Mouse (Mus musculus) thymus, adult 18-20 months (tissue): ENCODE measurements around the gene Pax4.

Source experiments
- DNase-seq, 2 experiments: peaks; one replicate each; pipeline ENCODE4 v3.0.0; 2022; ENCODE audit warnings: mixed read lengths in 2 of 2

The Pax4 gene

GRCm38 (mm10) chr6:28431538-28431855 lies 17.7 kb downstream of the Pax4 start:
- DNase-seq = no peak

DNA sequence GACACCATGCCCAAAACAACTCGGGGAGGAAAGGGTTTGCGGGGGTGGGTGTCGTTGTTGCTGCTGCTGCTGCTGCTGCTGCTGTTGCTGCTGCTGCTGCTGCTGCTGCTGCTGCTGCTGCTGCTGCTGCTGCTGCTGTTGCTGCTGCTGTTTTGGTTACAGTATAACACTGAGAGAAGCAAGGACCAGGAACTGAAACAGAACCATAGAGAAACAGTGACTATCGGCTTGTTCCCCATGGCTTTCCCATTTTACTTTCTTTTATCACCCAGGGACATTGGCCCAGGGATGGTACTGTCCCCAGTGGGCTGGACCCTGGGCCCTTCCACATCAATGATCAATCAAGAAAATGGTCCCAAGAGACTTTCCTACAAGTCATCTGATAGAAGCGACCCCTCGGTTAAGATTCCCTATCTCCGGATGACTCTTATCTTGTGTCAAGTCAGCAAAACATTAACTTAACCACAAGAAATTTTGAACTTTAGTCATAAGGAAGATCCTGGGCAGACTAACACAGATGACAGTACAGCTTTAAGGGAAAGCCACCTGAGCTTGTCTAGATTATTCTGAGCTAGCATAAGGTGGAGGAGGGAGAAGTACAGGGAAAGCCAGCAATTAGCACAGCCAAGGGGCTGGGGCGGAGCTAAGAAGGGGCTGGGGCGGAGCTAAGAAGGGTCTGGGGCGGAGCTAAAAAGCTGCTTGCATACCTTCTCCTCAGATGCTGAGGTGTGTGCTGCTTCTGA lies 18.2 kb downstream of the Pax4 start:
- no peak for DNase-seq

DNA sequence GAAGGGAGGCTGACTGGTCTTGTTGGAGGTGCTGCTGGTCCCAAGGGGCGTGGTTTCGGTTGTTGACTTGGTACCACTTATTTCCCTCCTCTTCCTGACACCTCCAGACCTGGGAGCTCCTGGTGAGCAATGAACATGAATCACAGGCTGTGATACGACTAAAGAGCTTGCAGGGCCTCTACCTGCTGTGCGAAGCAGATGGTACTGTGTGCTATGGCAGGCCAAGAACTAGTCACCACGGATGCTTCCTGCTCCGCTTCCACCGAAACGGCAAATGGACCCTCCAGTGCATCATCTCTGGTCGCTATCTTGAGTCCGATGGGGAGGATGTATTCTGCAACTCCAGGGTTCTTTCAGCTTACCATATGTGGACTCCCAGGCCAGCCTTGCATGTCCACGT lies 19.3 kb downstream of the Pax4 start:
- no peak for DNase-seq

DNA sequence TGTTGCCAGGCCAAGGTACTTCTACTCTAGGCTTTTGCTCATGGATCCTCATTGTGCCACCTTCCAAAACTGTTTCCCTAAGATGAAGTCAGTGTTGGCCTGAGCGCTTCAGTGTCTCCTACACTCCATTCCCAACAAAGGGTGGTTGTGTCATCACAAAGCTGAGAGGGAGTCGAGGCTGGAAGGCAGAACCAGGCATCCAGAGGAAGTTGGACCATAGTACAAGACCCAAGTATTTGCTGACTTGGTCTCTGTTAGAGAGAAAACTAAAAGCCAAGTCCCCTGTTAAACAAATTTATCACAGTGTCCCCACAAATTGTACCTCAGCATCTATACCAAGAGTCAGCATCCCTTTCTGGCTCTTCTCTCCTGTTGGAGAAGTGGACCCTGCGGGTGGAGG lies 20.9 kb downstream of the Pax4 start, which contains the start of gene Gcc1:
Gcc1 (minus strand) TSS at position 101 of the 400 bp plus-strand sequence.
- DNase-seq = no peak

DNA sequence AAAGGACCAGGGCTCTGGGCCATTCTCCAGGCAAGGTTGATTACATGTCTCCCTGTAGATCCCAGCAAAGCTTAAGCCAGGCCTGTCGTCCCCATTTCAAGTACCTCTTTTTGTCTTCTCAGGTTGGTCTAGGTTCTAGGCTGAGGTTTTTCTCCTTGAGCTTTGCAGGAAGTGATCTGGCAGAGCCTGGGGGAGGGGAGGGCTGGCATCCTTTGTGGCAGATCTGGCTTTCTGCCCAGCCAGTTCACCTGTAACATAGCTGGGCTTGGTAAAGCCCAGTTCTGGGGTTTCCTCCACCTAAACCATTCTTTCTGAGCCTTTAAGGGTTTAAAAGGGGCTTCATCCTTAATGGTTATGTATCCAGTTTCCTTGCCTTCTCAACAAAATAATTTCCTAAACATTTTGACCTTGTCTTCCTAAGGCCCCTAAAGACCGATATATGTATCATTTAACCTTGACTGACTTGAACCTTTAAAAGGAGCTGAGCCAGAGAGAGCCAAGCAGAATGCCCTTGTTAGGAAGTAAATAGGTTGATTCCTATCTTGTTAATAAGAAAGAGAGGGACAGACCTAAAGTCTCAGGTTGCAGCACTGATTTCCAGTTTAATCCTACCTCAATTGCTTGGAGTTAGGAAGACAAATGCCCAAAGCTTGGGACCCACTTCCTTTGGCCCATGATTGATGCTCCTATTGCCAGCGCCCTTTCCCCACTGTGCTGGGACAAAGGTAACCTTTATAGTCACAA lies 21.9 kb downstream of the Pax4 start, which contains the start of gene Fscn3:
Fscn3 (plus strand) TSS at position 694 of the 744 bp plus-strand sequence.
- peak; percentile 40 to 60 for DNase-seq

DNA sequence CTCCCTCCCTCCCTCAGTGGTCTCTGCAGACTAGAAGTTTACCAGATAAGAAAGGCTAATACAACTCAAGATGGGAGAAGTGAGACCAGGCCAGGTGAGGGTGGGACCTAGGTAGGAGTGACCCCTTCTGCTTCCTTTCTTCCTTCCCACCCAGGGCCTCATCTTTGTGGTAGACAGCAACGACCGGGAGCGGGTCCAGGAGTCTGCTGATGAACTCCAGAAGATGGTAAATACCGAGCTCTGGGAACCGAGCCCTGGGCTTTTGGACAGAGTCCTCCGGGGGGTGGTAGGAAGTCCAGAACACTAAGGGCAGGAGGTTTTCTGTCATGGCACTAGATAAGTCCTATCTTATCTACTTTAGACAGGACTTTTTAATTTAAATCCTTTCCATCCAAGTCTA lies 24.1 kb downstream of the Pax4 start:
- DNase-seq = no peak

DNA sequence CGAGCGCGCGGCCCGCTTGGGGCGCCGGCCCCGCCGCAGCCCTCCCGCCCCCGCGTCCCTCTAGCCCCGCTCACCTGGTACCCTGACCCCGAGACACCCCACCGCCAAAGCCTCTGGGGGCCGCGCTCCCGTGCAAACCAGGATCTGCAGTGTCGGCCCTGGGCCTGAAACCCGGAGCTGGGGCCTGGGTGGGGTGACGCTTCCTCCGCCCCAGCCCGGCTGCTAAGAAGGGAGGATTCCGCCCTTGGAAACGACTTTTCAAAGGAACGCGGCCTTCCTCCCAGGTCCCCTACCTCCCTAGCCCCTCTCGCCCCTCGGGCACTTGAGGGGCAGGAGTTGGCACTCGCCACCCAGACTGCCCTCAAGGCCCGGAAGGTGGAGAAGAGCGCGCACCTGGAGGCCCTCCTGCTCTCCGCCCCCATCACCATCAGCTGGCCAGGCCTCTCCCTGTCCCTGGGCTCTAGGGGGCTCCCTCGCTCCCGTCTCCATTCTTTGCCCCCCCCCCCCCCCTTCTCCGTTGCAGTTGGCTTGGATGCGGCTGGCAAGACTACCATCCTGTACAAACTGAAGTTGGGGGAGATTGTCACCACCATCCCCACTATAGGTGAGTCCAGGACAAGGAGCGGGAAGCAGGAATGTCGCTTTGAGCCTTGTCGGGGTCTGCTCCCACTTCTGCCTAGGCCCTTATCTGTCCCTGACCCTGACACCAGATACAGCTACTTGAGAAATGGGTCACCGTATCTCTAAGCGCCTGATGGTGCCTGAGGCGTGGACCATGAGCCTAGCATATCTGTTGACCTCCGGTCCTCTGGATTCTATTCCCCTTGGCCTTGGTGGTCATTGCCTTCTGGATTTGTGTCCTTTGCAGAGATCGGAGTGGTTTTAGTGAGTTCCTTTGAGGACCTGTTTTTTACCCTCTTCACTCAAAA lies 25.1 kb downstream of the Pax4 start:
- peak; percentile 50 to 58 for DNase-seq

DNA sequence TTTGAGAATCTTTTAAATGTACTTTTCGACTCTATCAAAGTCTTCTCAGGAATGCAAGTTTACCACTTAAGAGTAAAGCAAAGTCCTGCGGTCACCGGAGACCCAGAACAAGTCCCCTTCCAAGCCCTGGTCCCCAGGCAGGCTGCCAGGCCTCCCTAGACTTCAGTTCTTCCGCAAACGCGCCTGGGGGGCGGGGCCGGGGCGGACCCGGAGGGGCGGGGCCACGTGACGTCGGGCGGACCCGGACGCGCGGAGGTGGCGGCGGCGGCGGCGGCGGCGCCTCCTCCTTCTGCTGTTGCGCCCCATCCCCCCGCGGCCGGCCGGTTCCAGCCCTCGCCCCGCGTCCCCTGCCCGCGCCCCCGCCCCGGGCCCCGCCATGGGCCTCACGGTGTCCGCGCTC lies 25.8 kb downstream of the Pax4 start, which contains the start of gene Arf5:
Arf5 (plus strand) TSS at position 248 of the 400 bp plus-strand sequence.
- DNase-seq = peak; percentile 87

GRCm38 (mm10) chr6:28422651-28423290 lies 26.4 kb downstream of the Pax4 start:
- peak in 1 of 2 experiments; percentile 11 for DNase-seq

GRCm38 (mm10) chr6:28421469-28422000 lies 27.6 kb downstream of the Pax4 start:
- DNase-seq = peak; percentile 93

DNA sequence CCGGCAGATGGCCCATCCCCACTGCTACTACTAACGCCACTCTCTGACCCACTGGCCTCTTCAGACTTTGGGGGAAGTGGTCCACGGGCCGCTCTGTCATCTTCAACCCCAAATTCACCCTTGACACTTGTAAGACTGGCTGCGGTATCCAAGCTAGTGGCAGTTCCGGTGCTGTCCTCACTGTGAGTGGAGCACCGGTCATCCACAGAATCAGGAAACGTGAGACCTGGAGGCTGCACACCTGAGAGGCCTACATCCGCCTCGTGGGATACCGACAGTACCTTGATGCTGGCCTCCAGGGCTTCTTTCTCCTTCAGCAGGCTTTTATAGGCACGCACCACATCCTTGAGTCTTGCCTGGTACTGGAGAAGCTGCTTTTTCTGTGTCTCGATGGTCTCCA lies 28.3 kb downstream of the Pax4 start:
- no peak for DNase-seq

DNA sequence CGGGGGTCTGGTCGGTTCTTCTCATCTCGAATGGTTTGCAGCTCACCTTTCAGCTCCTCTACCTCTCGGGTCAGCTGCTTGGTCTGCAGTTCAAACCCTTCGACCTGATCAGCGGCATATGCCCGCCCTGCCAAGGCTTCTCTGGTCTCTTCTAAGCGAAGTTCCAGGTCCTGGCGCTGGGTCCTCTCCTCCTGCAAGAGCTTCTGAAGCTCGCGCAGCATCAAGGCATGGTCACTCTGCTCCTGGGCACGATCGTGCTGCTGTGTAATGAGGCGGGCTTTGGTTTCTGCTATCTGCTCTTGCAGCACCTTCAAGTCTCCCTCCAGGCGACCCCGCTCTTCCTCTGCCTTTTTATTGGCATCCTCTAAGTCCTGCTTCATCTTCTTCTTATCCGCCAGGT lies 28.8 kb downstream of the Pax4 start:
- DNase-seq = no peak

- DNase-seq = no peak
Observed at GRCm38 (mm10) chr6:28419673-28420072, 29.5 kb downstream of the Pax4 start.

DNA sequence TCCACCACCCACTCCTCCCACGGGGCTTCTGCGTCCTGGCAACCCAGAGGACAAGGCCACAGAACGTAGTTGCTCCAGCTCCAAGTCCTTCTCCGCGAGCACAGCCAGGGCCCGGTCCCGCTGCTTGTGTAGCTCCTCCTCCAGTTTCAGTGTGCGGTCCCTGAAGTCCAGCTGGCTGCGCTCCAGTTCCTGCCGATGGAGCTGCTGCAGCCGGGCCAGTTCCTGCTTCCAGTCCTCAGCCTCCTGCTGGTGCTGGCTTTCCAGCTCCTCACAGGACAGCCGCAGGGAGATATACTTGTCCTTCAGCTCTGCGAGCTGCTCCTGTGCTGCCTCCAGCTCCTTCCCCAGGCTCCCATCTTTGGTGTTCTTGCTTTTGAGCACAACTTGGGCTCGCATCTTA lies 30.7 kb downstream of the Pax4 start:
- no peak for DNase-seq

- DNase-seq = no peak
Observed at GRCm38 (mm10) chr6:28416981-28417380, 32.2 kb downstream of the Pax4 start.

DNA sequence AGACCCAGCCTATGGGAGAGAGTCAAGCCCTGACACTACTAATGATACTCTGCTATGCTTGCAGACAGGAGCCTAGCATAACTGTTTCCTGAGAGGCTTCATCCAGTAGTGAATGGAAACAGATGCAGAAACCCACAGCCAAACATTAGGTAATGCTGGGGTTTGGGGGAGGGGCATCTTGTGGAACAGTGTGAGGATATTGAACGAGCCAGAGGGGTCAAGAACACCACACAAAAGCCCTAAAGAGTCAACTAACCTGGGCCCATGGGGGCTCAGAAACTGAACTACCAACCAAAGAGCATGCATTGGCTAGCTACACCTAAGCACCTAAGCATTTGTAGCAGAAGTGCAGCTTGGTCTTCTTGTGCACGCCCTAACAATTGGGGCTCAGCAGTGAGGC lies 37.9 kb downstream of the Pax4 start:
- no peak for DNase-seq

- peak in 1 of 2 experiments; percentile 9 for DNase-seq
Observed at GRCm38 (mm10) chr6:28410053-28410452, 39.1 kb downstream of the Pax4 start.

- DNase-seq = no peak
Observed at GRCm38 (mm10) chr6:28399791-28400190, 49.4 kb downstream of the Pax4 start.

- no peak for DNase-seq
Observed at GRCm38 (mm10) chr6:28398726-28399125, 50.4 kb downstream of the Pax4 start.

- peak in 1 of 2 experiments; percentile 9 for DNase-seq
Observed at GRCm38 (mm10) chr6:28397681-28398203, 51.4 kb downstream of the Pax4 start, which contains the start of gene Zfp800. Zfp800 (minus strand) TSS chr6:28398005.

- DNase-seq = no peak
Observed at GRCm38 (mm10) chr6:28396853-28397457, 52.2 kb downstream of the Pax4 start.
